Mouse (Mus musculus) liver, embryonic 18 days (tissue): Measurements from ENCODE around the gene Mdga1. TPM values are rescaled to one million over a fixed set of nuclear protein-coding genes. Genes with fewer than 3 reads are reported as not detected.

ENCODE experiments used
- polyA plus RNA-seq: library from polyadenylated mRNA; depleted of rRNA; stranded (reverse); fragments of >200 nt; gene quantifications from 2 replicates; pipeline ENCODE4 v1.2.3, GENCODE M21; 2012; rRNA removed

Mdga1 gene
- 1.8 and 3.3 TPM in 2 replicates for polyA plus RNA-seq

DNA sequence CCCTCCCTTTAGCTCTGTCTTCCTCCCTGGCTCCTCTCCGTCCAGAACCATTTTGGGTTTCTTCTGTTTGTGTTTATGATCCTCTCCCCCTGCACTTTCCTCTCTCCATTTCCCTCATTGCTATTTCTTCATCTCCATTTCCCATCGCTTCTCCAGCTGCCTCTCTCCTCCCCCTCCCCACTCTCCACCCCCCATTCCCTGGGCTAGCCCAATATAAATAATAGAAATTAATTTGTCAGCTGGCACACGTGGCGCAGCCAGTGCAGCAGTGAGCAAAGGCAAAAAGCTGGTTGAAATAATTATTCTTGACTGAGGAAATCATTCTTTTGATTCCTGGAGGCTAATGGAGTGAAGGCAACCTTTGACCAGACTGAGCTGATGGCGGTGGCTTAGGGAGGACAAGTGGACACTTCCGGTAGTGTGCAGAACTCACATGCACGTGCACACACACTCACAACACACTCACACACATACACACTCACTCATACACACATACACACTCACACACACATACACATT is at the start of gene Mdga1:
Gene Mdga1 (minus strand): TSS at position 51 of the 519 bp plus-strand sequence.

DNA sequence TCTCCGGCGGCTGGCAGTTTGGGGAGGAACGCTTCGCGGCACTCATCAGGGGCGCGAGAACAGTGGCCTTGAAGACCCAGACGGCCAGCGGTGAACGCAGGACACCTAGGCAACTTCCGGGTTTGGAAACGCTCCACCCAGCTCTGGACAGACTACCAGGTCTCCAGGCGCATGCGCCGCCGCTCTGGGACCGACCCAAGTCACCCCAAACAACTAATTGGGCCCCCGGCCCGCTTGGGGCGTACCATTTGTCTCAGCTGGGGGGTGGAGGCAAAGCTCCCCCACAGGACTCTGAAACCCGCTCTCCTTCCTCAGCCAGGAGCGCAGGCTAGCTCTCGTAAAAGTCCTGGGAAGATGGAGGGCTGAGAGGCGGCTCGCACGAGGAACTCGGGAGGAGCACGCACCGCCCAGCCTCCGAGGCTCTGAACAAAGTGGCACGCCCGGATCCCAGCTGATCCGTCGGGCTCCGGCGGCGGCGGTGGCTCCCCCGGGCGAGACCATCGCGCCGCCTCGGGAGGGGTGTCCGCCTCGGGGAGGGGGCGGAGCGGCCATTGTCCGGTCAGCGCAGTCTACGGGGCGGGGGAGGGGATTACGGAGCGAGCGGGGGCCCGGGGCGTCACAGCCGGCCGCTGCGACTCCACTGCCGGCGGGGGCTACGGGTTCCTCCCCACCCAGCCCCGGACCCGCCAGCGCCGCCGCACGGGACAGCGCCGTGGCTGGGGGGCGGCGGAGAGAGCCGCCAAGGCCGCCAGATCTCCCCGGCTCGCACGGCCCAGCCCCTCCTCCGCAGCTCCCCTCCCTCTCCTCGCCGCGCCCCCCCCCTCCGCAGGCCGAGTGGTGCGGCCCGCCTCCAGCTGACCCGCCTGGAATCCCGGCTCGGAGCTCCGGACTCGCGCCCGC is 34.6 kb upstream of the Mdga1 start, which contains the start of gene Zfand3:
Gene Zfand3 (plus strand): TSS at position 531 of the 900 bp plus-strand sequence.

Other genes with a start within 250 kb of the Mdga1 start
- 29.7 and 33.3 TPM in 2 replicates for gene Zfand3, start 34.6 kb upstream of the Mdga1 start, polyA plus RNA-seq